Comparison of ENCODE assay signal across 9 mouse cellular contexts in the genomic region with DNA sequence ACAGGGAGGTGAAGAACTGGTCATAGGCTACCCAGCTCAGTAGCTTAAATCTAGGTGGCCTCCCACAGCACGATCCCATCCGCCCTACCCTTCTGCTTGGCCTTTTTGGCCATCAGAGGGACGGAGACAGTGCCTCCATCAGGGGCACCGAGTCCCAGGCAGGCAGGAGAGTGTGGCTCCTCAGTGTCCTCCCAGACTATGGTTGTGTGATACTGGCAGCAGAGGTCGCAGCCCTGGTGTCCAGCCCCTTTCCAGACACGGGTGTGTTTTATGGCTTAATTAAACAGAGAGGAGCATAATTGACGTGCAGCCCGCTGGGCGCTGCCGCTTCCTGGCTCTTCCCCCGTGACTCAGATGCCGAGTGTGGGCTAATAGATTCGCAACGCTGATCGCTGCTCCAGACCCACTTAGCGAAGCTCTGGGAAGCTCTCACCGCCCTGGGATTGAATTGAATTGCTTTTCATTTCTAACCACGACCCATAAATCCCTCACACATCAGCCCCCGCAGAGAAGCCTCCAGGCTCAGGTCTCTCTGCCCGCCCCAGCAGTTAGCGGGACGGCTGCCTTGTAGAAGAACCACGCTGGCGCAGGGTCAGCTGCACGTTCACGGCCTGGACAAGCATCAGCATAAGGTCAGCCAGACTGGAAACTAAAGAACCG.
DNase-seq lines count a peak whose midpoint lies in the region; ATAC-seq and TF ChIP-seq lines count a peak whose summit lies in the region.
"Had no signal": no experiment of that assay in that cellular context is flagged by ENCODE, and none has a peak within 500 bp of the region (broad histone marks: within the 10 kb centered on the region; RNA-seq: fewer than 3 reads in every experiment).

No protein-coding gene starts in this region.

- no peaks in the 10 kb centered on the region for H3K9me3 ChIP-seq in embryonic facial prominence, embryonic 14.5 days (ENCODE audit: control insufficient read depth, low read length)
- H3K9me3 ChIP-seq in intestine, embryonic 16.5 days (ENCODE audit: control insufficient read depth, low read length), result no peaks in the 10 kb centered on the region
- no peaks in the 10 kb centered on the region for H3K9me3 ChIP-seq in neural tube, embryonic 14.5 days (ENCODE audit: control insufficient read depth, low read length)
- H3K9me3 ChIP-seq: liver, embryonic 13.5 days had no signal

- H3K4me3 ChIP-seq in embryonic facial prominence, embryonic 14.5 days (ENCODE audit: low read depth, low read length), result peak overlapping the region; percentile 8; the same call in 1 of the 2 replicates
- peak overlapping the region; percentile 25 for H3K4me3 ChIP-seq in intestine, embryonic 16.5 days (ENCODE audit: low read length)
- H3K4me3 ChIP-seq in neural tube, embryonic 14.5 days (ENCODE audit: low read depth, low read length), result no peak overlapping the region
- H3K4me3 ChIP-seq: liver, embryonic 13.5 days had no signal

- peak; percentile 51 to 52 for DNase-seq in layer of hippocampus, adult 18-20 months (ENCODE audit: low spot score in 2 of 2)
- no peak for DNase-seq in layer of hippocampus, postnatal 25 days (ENCODE audit: extremely low spot score in 1 of 2, low spot score in 1 of 2)
- peak; percentile 87 for DNase-seq in brain, embryonic 14.5 days (ENCODE audit: low read depth)
- DNase-seq in embryonic facial prominence, embryonic 14.5 days (ENCODE audit: low spot score), result peak; percentile 59
- DNase-seq: liver, embryonic 13.5 days had no signal

- H3K27me3 ChIP-seq in embryonic facial prominence, embryonic 14.5 days (replicated peaks; ENCODE audit: control insufficient read depth, insufficient read depth, low read length), result 0 out of 2 replicates have a peak, but pooled peaks cover 3% of the 10 kb centered on the region
- H3K27me3 ChIP-seq in intestine, embryonic 16.5 days (replicated peaks; ENCODE audit: control insufficient read depth, insufficient read depth, low read length), result no peaks in the 10 kb centered on the region
- no peaks in the 10 kb centered on the region for H3K27me3 ChIP-seq in neural tube, embryonic 14.5 days (ENCODE audit: control insufficient read depth, insufficient read depth, low read length)

- no peak for TF ChIP-seq CTCF in brain, embryonic 14.5 days (IDR thresholded peaks at IDR 0.05; ENCODE audit: borderline replicate concordance, extremely low read depth, insufficient read depth, insufficient read length)

- H3K27ac ChIP-seq in embryonic facial prominence, embryonic 14.5 days (replicated peaks; ENCODE audit: low read depth, low read length), result no peak overlapping the region
- no peak overlapping the region for H3K27ac ChIP-seq in intestine, embryonic 16.5 days (ENCODE audit: low read length)
- H3K27ac ChIP-seq in neural tube, embryonic 14.5 days (ENCODE audit: low read depth, low read length), result peak overlapping the region; percentile 64
- H3K27ac ChIP-seq: liver, embryonic 13.5 days had no signal

- H3K36me3 ChIP-seq in embryonic facial prominence, embryonic 14.5 days (ENCODE audit: control insufficient read depth, insufficient read depth, low read length), result no peaks in the 10 kb centered on the region
- H3K36me3 ChIP-seq in intestine, embryonic 16.5 days (ENCODE audit: control insufficient read depth, insufficient read depth, low read length), result no peaks in the 10 kb centered on the region
- no peaks in the 10 kb centered on the region for H3K36me3 ChIP-seq in neural tube, embryonic 14.5 days (ENCODE audit: control insufficient read depth, insufficient read depth, low read length)
- H3K36me3 ChIP-seq: liver, embryonic 13.5 days had no signal

- H3K4me1 ChIP-seq in embryonic facial prominence, embryonic 14.5 days (ENCODE audit: control insufficient read depth, insufficient read depth, low read length), result 0 out of 2 replicates have a peak, but pooled peaks cover 8% of the 10 kb centered on the region
- peaks cover 4% of the 10 kb centered on the region; the same call in 1 of the 2 replicates for H3K4me1 ChIP-seq in intestine, embryonic 16.5 days (ENCODE audit: control insufficient read depth, insufficient read depth, low read length)
- peaks cover 46% of the 10 kb centered on the region for H3K4me1 ChIP-seq in neural tube, embryonic 14.5 days (ENCODE audit: control insufficient read depth, insufficient read depth, low read length)
- H3K4me1 ChIP-seq: liver, embryonic 13.5 days had no signal

- WGBS in embryonic facial prominence, embryonic 14.5 days, result 25% methylated on average over 27 of the region's 27 CpGs
- WGBS in intestine, embryonic 16.5 days, result 14% methylated on average over 27 of the region's 27 CpGs
- WGBS in neural tube, embryonic 14.5 days, result 6% methylated on average over 27 of the region's 27 CpGs

- H3K4me2 ChIP-seq in embryonic facial prominence, embryonic 14.5 days (ENCODE audit: low read depth, low read length), result peak overlapping the region; percentile 45
- H3K4me2 ChIP-seq in intestine, embryonic 16.5 days (ENCODE audit: low read depth, low read length), result peak overlapping the region; percentile 41
- H3K4me2 ChIP-seq in neural tube, embryonic 14.5 days (ENCODE audit: low read depth, low read length), result peak overlapping the region; percentile 43
- H3K4me2 ChIP-seq: liver, embryonic 13.5 days had no signal

- no peak for ATAC-seq in embryonic facial prominence, embryonic 14.5 days (ENCODE audit: low read depth)
- ATAC-seq in intestine, embryonic 16.5 days, result no peak
- ATAC-seq in neural tube, embryonic 14.5 days (ENCODE audit: low read depth), result peak; percentile 76
- no peak for ATAC-seq in megakaryocyte, adult 5-6 weeks (ENCODE audit: poor library complexity, severe bottlenecking)
- no peak for ATAC-seq in inflammation-experienced regulatory T-cells, adult 6 months

- no peak for TF ChIP-seq POLR2A in brain, embryonic 14.5 days (IDR thresholded peaks at IDR 0.05; ENCODE audit: borderline replicate concordance, extremely low read depth, insufficient read depth, insufficient read length, poor library complexity, severe bottlenecking)

- 0 out of 2 replicates have a peak overlapping the region, but pooled peaks have one; percentile 19 for H3K9ac ChIP-seq in embryonic facial prominence, embryonic 14.5 days (ENCODE audit: low read depth, low read length)
- H3K9ac ChIP-seq in intestine, embryonic 16.5 days (ENCODE audit: low read depth, low read length), result no peak overlapping the region
- H3K9ac ChIP-seq in neural tube, embryonic 14.5 days (replicated peaks; ENCODE audit: low read depth, low read length), result 0 out of 2 replicates have a peak overlapping the region, but pooled peaks have one; percentile 7
- H3K9ac ChIP-seq: liver, embryonic 13.5 days had no signal

Comparison
In these comparisons a context has a peak if more than half of its experiments do, and no peak if none do; other contexts are left out.
1. DNase-seq: peak in layer of hippocampus, adult 18-20 months (2 of 2), brain, embryonic 14.5 days (single experiment) and embryonic facial prominence, embryonic 14.5 days (single experiment); none in layer of hippocampus, postnatal 25 days (0 of 2).
2. Peak in every context shown above with its lines, with median percentiles within 50 percentile points of each other: H3K4me2 ChIP-seq.